Mouse (Mus musculus) bone marrow macrophage, adult 2 months (primary cell): ENCODE results near the gene Smarcc2.

Experiments
- CTCF ChIP-seq: IDR thresholded peaks from 2 replicates; pipeline ENCODE4 v1.5.1; 2012; ENCODE audit warnings: low read depth, mild to moderate bottlenecking, low read length, moderate library complexity
- POLR2A ChIP-seq: IDR thresholded peaks from 2 replicates; pipeline ENCODE4 v1.6.1; 2012; ENCODE audit warnings: mild to moderate bottlenecking, low read depth, low read length, borderline replicate concordance

GRCm38 (mm10) chr10:128535206-128535605 is 76.2 kb downstream of the Smarcc2 start:
- TF ChIP-seq POLR2A (no peak), CTCF (no peak)
